Mouse (Mus musculus): ENCODE measurements around the gene Atm.

GRCm38 (mm10) chr9:53400696-53401095, 135.8 kb downstream of the Atm start:
- TF ChIP-seq CTCF (conservative IDR thresholded peaks at IDR 0.05; ENCODE audit: low read length) (no peak), NANOG (IDR thresholded peaks at IDR 0.05; ENCODE audit: borderline replicate concordance, low read length) (no peak)

Data from E14TG2a.4 (cell line).